Comparison of ENCODE assay signal across 25 mouse cellular contexts in the genomic region with DNA sequence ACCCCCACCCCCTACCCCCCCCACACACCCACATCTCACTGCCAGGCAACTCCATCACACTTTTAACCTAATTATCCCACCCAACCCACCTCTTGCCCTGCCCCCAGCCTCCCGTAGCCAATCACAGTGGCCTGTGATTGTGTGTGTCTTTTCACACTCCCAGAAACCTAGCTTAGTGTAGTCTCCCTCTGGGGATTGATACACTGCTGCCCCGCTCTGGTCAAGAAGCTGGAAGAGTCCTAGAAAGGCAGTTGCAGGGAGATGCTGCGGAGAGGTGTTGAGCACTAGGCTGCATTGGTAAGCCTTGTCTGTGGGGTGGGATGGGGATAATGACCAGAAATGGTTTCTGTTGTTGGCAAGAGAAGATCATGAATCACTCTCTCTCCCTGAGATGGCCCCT. TPM values are rescaled to one million over a fixed set of nuclear protein-coding genes. Genes with fewer than 3 reads are reported as not detected.
A peak's percentile ranks its signal among the peaks of the same experiment; 100 is the strongest.
DNase-seq lines count a peak whose midpoint lies in the region; ATAC-seq and TF ChIP-seq lines count a peak whose summit lies in the region.
"Had no signal": no experiment of that assay in that cellular context is flagged by ENCODE, and none has a peak within 500 bp of the region (broad histone marks: within the 10 kb centered on the region; RNA-seq: fewer than 3 reads in every experiment).

No protein-coding gene starts in this region.

- TF ChIP-seq POLR2A in cerebellum, adult 2 months (IDR thresholded peaks at IDR 0.05; ENCODE audit: borderline replicate concordance, insufficient read depth, low read length): no peak
- no peak for TF ChIP-seq POLR2A in cortical plate, adult 2 months (IDR thresholded peaks at IDR 0.05; ENCODE audit: extremely low read depth, insufficient read depth, low read length)

- ATAC-seq in cerebellum, adult (ENCODE audit: insufficient number of reproducible peaks, low FRiP score, low TSS enrichment): no peak
- ATAC-seq in intestine, postnatal 0 days: no peak
- no peak for ATAC-seq in intestine, embryonic 16.5 days
- ATAC-seq in lung, embryonic 16.5 days (ENCODE audit: low read depth): peak; percentile 47; the same call in 1 of the 2 replicates
- ATAC-seq: activated CD4-positive, CD25-positive, alpha-beta regulatory T cell, adult 4 months; Patski had no signal

- no peak overlapping the region for H3K27ac ChIP-seq in cerebellum, adult 2 months (ENCODE audit: insufficient read depth, low read length)
- H3K27ac ChIP-seq in intestine, postnatal 0 days (ENCODE audit: low read depth, low read length): no peak overlapping the region
- no peak overlapping the region for H3K27ac ChIP-seq in intestine, embryonic 16.5 days (ENCODE audit: low read length)
- H3K27ac ChIP-seq in lung, embryonic 16.5 days (ENCODE audit: low read length): no peak overlapping the region
- H3K27ac ChIP-seq in cortical plate, adult 2 months (ENCODE audit: insufficient read depth, low read length): no peak overlapping the region
- H3K27ac ChIP-seq: embryonic facial prominence, embryonic 10.5 days; forebrain, embryonic 12.5 days; hindbrain, embryonic 15.5 days; limb, embryonic 13.5 days; liver, embryonic 13.5 days; neural tube, embryonic 12.5 days had no signal

- no peaks in the 10 kb centered on the region for H3K4me1 ChIP-seq in cerebellum, adult 2 months (ENCODE audit: control insufficient read depth, insufficient read depth, low read length)
- no peaks in the 10 kb centered on the region for H3K4me1 ChIP-seq in intestine, postnatal 0 days (replicated peaks; ENCODE audit: control insufficient read depth, insufficient read depth, low read length)
- H3K4me1 ChIP-seq in intestine, embryonic 16.5 days (ENCODE audit: control insufficient read depth, insufficient read depth, low read length): no peaks in the 10 kb centered on the region
- no peaks in the 10 kb centered on the region for H3K4me1 ChIP-seq in lung, embryonic 16.5 days (replicated peaks; ENCODE audit: control insufficient read depth, insufficient read depth, low read length)
- H3K4me1 ChIP-seq in cortical plate, adult 2 months (ENCODE audit: control insufficient read depth, insufficient read depth, low read length): no peaks in the 10 kb centered on the region
- H3K4me1 ChIP-seq: forebrain, embryonic 12.5 days; hindbrain, embryonic 15.5 days; limb, embryonic 13.5 days; liver, embryonic 13.5 days; neural tube, embryonic 12.5 days had no signal

- H3K9me3 ChIP-seq in intestine, postnatal 0 days (ENCODE audit: control insufficient read depth): no peaks in the 10 kb centered on the region
- no peaks in the 10 kb centered on the region for H3K9me3 ChIP-seq in intestine, embryonic 16.5 days (ENCODE audit: control insufficient read depth, low read length)
- no peaks in the 10 kb centered on the region for H3K9me3 ChIP-seq in lung, embryonic 16.5 days (ENCODE audit: control insufficient read depth, low read length)
- H3K9me3 ChIP-seq: embryonic facial prominence, embryonic 10.5 days; forebrain, embryonic 12.5 days; hindbrain, embryonic 15.5 days; limb, embryonic 13.5 days; liver, embryonic 13.5 days; neural tube, embryonic 12.5 days had no signal

- no peaks in the 10 kb centered on the region for H3K27me3 ChIP-seq in cerebellum, adult 2 months (ENCODE audit: control insufficient read depth, insufficient read depth, low read length)
- H3K27me3 ChIP-seq in intestine, postnatal 0 days (replicated peaks; ENCODE audit: control insufficient read depth, insufficient read depth, low read length): no peaks in the 10 kb centered on the region
- H3K27me3 ChIP-seq in intestine, embryonic 16.5 days (replicated peaks; ENCODE audit: control insufficient read depth, insufficient read depth, low read length): peaks cover 5% of the 10 kb centered on the region; the same call in 1 of the 2 replicates
- no peaks in the 10 kb centered on the region for H3K27me3 ChIP-seq in lung, embryonic 16.5 days (ENCODE audit: control insufficient read depth, insufficient read depth, low read depth, low read length)
- H3K27me3 ChIP-seq: forebrain, embryonic 12.5 days; hindbrain, embryonic 15.5 days; limb, embryonic 13.5 days; liver, embryonic 13.5 days; neural tube, embryonic 12.5 days; Patski had no signal

- H3K4me2 ChIP-seq in intestine, postnatal 0 days (replicated peaks; ENCODE audit: low read depth): no peak overlapping the region; the same call in 1 of the 2 replicates
- no peak overlapping the region for H3K4me2 ChIP-seq in intestine, embryonic 16.5 days (ENCODE audit: low read depth, low read length)
- no peak overlapping the region for H3K4me2 ChIP-seq in lung, embryonic 16.5 days (ENCODE audit: low read depth, low read length)
- H3K4me2 ChIP-seq: forebrain, embryonic 12.5 days; heart, embryonic 11.5 days; hindbrain, embryonic 15.5 days; limb, embryonic 13.5 days; liver, embryonic 13.5 days; midbrain, embryonic 11.5 days; neural tube, embryonic 12.5 days had no signal

- H3K4me3 ChIP-seq in cerebellum, adult 2 months (replicated peaks; ENCODE audit: insufficient read depth, low read depth, low read length): no peak overlapping the region
- no peak overlapping the region for H3K4me3 ChIP-seq in intestine, postnatal 0 days (ENCODE audit: low read depth, low read length)
- no peak overlapping the region for H3K4me3 ChIP-seq in intestine, embryonic 16.5 days (ENCODE audit: low read length)
- H3K4me3 ChIP-seq in lung, embryonic 16.5 days (ENCODE audit: low read length): no peak overlapping the region
- no peak overlapping the region for H3K4me3 ChIP-seq in cortical plate, adult 2 months (ENCODE audit: insufficient read depth, low read length)
- H3K4me3 ChIP-seq: embryonic facial prominence, embryonic 10.5 days; forebrain, embryonic 12.5 days; hindbrain, embryonic 15.5 days; limb, embryonic 13.5 days; liver, embryonic 13.5 days; neural tube, embryonic 12.5 days had no signal

- no peak overlapping the region for H3K9ac ChIP-seq in intestine, postnatal 0 days (ENCODE audit: low read depth, low read length)
- no peak overlapping the region for H3K9ac ChIP-seq in intestine, embryonic 16.5 days (ENCODE audit: low read depth, low read length)
- no peak overlapping the region for H3K9ac ChIP-seq in lung, embryonic 16.5 days (ENCODE audit: low read length)
- H3K9ac ChIP-seq: forebrain, embryonic 12.5 days; hindbrain, embryonic 15.5 days; limb, embryonic 13.5 days; liver, embryonic 13.5 days; neural tube, embryonic 12.5 days had no signal

- 47% methylated on average over 3 of the region's 3 CpGs for WGBS in cerebellum, adult 2 months
- WGBS in intestine, postnatal 0 days: 54% methylated on average over 3 of the region's 3 CpGs
- 37% methylated on average over 3 of the region's 3 CpGs for WGBS in intestine, embryonic 16.5 days
- WGBS in lung, embryonic 16.5 days: 33% methylated on average over 3 of the region's 3 CpGs

- no peak for DNase-seq in cerebellum, adult 2 months
- no peak for DNase-seq in lung, postnatal 4 days
- DNase-seq in layer of hippocampus, adult 9-10 months (ENCODE audit: low spot score): no peak
- DNase-seq: adrenal gland, postnatal 36 days; cerebellum, adult 8-10 months; kidney, adult 8-10 months; kidney, postnatal 36 days; liver, embryonic 13.5 days; thymus, postnatal 14 days had no signal

- peaks cover 4% of the 10 kb centered on the region; the same call in 1 of the 2 replicates for H3K36me3 ChIP-seq in intestine, postnatal 0 days (ENCODE audit: control insufficient read depth, insufficient read depth)
- no peaks in the 10 kb centered on the region for H3K36me3 ChIP-seq in intestine, embryonic 16.5 days (ENCODE audit: control insufficient read depth, insufficient read depth, low read length)
- H3K36me3 ChIP-seq in lung, embryonic 16.5 days (ENCODE audit: control insufficient read depth, insufficient read depth, low read length): no peaks in the 10 kb centered on the region
- H3K36me3 ChIP-seq: embryonic facial prominence, embryonic 10.5 days; forebrain, embryonic 12.5 days; hindbrain, embryonic 15.5 days; limb, embryonic 13.5 days; liver, embryonic 13.5 days; neural tube, embryonic 12.5 days had no signal

- peak; percentile 8; the same call in 1 of the 2 replicates for TF ChIP-seq CTCF in cerebellum, adult 2 months (IDR thresholded peaks at IDR 0.05; ENCODE audit: borderline replicate concordance, insufficient read depth, low read depth, low read length)
- TF ChIP-seq CTCF in intestine, postnatal 0 days (IDR thresholded peaks at IDR 0.05; ENCODE audit: low read depth): peak; percentile 36
- peak; percentile 25 for TF ChIP-seq CTCF in cortical plate, adult 2 months (IDR thresholded peaks at IDR 0.05; ENCODE audit: extremely low read depth, insufficient read depth, low read length)

RNA-seq across cellular contexts. Expression of a gene that starts 5.0 kb away (rescaled TPM):
- not detected in 2 replicates for polyA plus RNA-seq in cerebellum, adult 2 months (2012; rRNA removed)
- 261 and 305 TPM in 2 replicates for polyA plus RNA-seq in intestine, postnatal 0 days (2015; fragmentation: Nextera tagmentation; extraction: Ambion mirVana)
- polyA plus RNA-seq in intestine, embryonic 16.5 days (2015; fragmentation: Nextera tagmentation; extraction: Ambion mirVana): 16.4 and 26.4 TPM in 2 replicates
- not detected in 2 replicates for polyA plus RNA-seq in lung, embryonic 16.5 days (2015; fragmentation: Nextera tagmentation; extraction: Ambion mirVana)
- not detected in 2 replicates for polyA plus RNA-seq in cortical plate, adult 2 months (2012; rRNA removed)
- polyA plus RNA-seq: activated CD4-positive, CD25-positive, alpha-beta regulatory T cell, adult 4 months; embryonic facial prominence, embryonic 10.5 days; forebrain, embryonic 12.5 days; gonadal fat pad, adult 2 months; heart, embryonic 11.5 days; hindbrain, embryonic 15.5 days; limb, embryonic 13.5 days; liver, embryonic 13.5 days; midbrain, embryonic 11.5 days; neural tube, embryonic 12.5 days; testis, adult 2 months had no signal

RNA-seq across cellular contexts. Expression of a gene that starts 17.8 kb away (rescaled TPM):
- polyA plus RNA-seq in cerebellum, adult 2 months (2012; rRNA removed): 18.0 and 18.8 TPM in 2 replicates
- polyA plus RNA-seq in intestine, postnatal 0 days (2015; fragmentation: Nextera tagmentation; extraction: Ambion mirVana): 14.8 and 15.7 TPM in 2 replicates
- 20.3 and 24.0 TPM in 2 replicates for polyA plus RNA-seq in intestine, embryonic 16.5 days (2015; fragmentation: Nextera tagmentation; extraction: Ambion mirVana)
- 20.1 and 22.2 TPM in 2 replicates for polyA plus RNA-seq in lung, embryonic 16.5 days (2015; fragmentation: Nextera tagmentation; extraction: Ambion mirVana)
- 19.0 and 20.4 TPM in 2 replicates for polyA plus RNA-seq in cortical plate, adult 2 months (2012; rRNA removed)

RNA-seq across cellular contexts. Expression of a gene that starts 19.4 kb away (rescaled TPM):
- 6.3 and 7.4 TPM in 2 replicates for polyA plus RNA-seq in cerebellum, adult 2 months (2012; rRNA removed)
- 5.4 and 6.2 TPM in 2 replicates for polyA plus RNA-seq in intestine, postnatal 0 days (2015; fragmentation: Nextera tagmentation; extraction: Ambion mirVana)
- 5.0 and 5.5 TPM in 2 replicates for polyA plus RNA-seq in intestine, embryonic 16.5 days (2015; fragmentation: Nextera tagmentation; extraction: Ambion mirVana)
- 53.8 and 55.8 TPM in 2 replicates for polyA plus RNA-seq in lung, embryonic 16.5 days (2015; fragmentation: Nextera tagmentation; extraction: Ambion mirVana)
- polyA plus RNA-seq in cortical plate, adult 2 months (2012; rRNA removed): 4.4 and 4.8 TPM in 2 replicates

RNA-seq across cellular contexts. Expression of a gene that starts 26.3 kb away (rescaled TPM):
- 0.11 and 0.14 TPM in 2 replicates for polyA plus RNA-seq in cerebellum, adult 2 months (2012; rRNA removed)
- 3.9 and 5.0 TPM in 2 replicates for polyA plus RNA-seq in intestine, postnatal 0 days (2015; fragmentation: Nextera tagmentation; extraction: Ambion mirVana)
- polyA plus RNA-seq in intestine, embryonic 16.5 days (2015; fragmentation: Nextera tagmentation; extraction: Ambion mirVana): 2.5 and 3.4 TPM in 2 replicates
- polyA plus RNA-seq in lung, embryonic 16.5 days (2015; fragmentation: Nextera tagmentation; extraction: Ambion mirVana): 4.7 and 4.8 TPM in 2 replicates
- polyA plus RNA-seq in cortical plate, adult 2 months (2012; rRNA removed): 0.17 and 0.34 TPM in 2 replicates
- polyA plus RNA-seq: activated CD4-positive, CD25-positive, alpha-beta regulatory T cell, adult 4 months had no signal

RNA-seq across cellular contexts. Expression of a gene that starts 43.0 kb away (rescaled TPM):
- polyA plus RNA-seq in cerebellum, adult 2 months (2012; rRNA removed): 25.0 and 25.2 TPM in 2 replicates
- 85.8 and 86.3 TPM in 2 replicates for polyA plus RNA-seq in intestine, postnatal 0 days (2015; fragmentation: Nextera tagmentation; extraction: Ambion mirVana)
- polyA plus RNA-seq in intestine, embryonic 16.5 days (2015; fragmentation: Nextera tagmentation; extraction: Ambion mirVana): 95.1 and 107 TPM in 2 replicates
- polyA plus RNA-seq in lung, embryonic 16.5 days (2015; fragmentation: Nextera tagmentation; extraction: Ambion mirVana): 98.9 and 99.2 TPM in 2 replicates
- 25.4 and 25.5 TPM in 2 replicates for polyA plus RNA-seq in cortical plate, adult 2 months (2012; rRNA removed)

Comparison
In these comparisons a context has a peak if more than half of its experiments do, and no peak if none do; other contexts are left out.
1. RNA of a gene that starts 5.0 kb away (polyA plus RNA-seq): 261 to 305 TPM in intestine, postnatal 0 days and 16.4 to 26.4 TPM in intestine, embryonic 16.5 days; not detected in lung, embryonic 16.5 days, not detected in cerebellum, adult 2 months and not detected in cortical plate, adult 2 months; every median in the first group is over 10 times any median in the second.
2. Peak in every context shown above with its lines, with median percentiles within 50 percentile points of each other: CTCF ChIP-seq.